Mouse (Mus musculus) pancreas, adult 10 weeks (tissue): ENCODE results near the gene 1700029P11Rik. TPM values are rescaled to one million over a fixed set of nuclear protein-coding genes. Genes with fewer than 3 reads are reported as not detected.

Source experiments
- polyA plus RNA-seq: library from polyadenylated mRNA; stranded (reverse); fragments of 350-450 nt; fragmentation: Illumina TruSeq; extraction: RNeasy Lipid Tissue Mini Kit (QIAGEN cat#74804); gene quantifications from one replicate; pipeline ENCODE4 v1.2.3, GENCODE M21; 2015; ENCODE audit warnings: low read depth, low replicate concordance; ENCODE audit not compliant: insufficient read depth

1700029P11Rik gene
- polyA plus RNA-seq: not detected

GRCm38 (mm10) chr15:81980321-81980720 lies at the start of gene 1700029P11Rik:
Gene 1700029P11Rik (plus strand): TSS chr15:81980540.

GRCm38 (mm10) chr15:81936679-81937078 lies 43.7 kb upstream of the 1700029P11Rik start, which contains the start of gene Csdc2:
Gene Csdc2 (plus strand): TSS chr15:81936759.

GRCm38 (mm10) chr15:81960171-81961077 lies 19.9 kb upstream of the 1700029P11Rik start, which contains the start of gene Pmm1:
Gene Pmm1 (minus strand): TSS chr15:81960930.

DNA sequence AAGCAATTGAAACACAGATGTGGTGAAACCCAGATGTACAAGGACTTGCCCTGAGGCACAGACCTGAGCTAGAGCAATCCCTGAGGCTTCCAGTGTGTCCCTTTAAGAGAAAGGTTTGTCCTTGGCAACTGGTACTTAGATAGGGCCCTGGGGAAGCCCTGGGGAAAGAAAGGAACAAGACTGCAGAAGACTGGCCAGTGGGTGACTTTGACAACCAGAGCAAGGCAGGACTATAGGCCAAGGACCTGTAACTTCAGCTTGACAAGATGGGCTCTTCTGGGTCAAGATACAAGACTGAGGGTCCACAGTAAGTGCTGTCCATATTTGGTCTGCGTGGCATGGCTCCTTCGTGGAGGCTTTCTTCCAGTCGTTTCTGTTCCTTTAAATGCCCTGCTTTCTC lies 7.3 kb downstream of the 1700029P11Rik start, which contains the start of gene Xrcc6:
Gene Xrcc6 (plus strand): TSS at position 190 of the 400 bp plus-strand sequence.

Other genes starting within 250 kb of the 1700029P11Rik start
- 7.7 TPM for gene Zc3h7b, start 235.5 kb upstream of the 1700029P11Rik start, polyA plus RNA-seq
- 7.8 TPM for gene Rangap1, start 235.0 kb upstream of the 1700029P11Rik start, polyA plus RNA-seq
- gene Tef, start 178.1 kb upstream of the 1700029P11Rik start, polyA plus RNA-seq: 14.2 TPM
- gene Tob2, start 121.7 kb upstream of the 1700029P11Rik start, polyA plus RNA-seq: 5.4 TPM
- gene Phf5a, start 108.6 kb upstream of the 1700029P11Rik start, polyA plus RNA-seq: 11.9 TPM
- 36.1 TPM for gene Aco2, start 108.2 kb upstream of the 1700029P11Rik start, polyA plus RNA-seq
- gene Polr3h, start 54.3 kb upstream of the 1700029P11Rik start, polyA plus RNA-seq: 4.1 TPM
- 0.96 TPM for gene Csdc2, start 43.8 kb upstream of the 1700029P11Rik start, polyA plus RNA-seq
- 5.2 TPM for gene Pmm1, start 19.6 kb upstream of the 1700029P11Rik start, polyA plus RNA-seq
- 14.2 TPM for gene Xrcc6, start 7.3 kb downstream of the 1700029P11Rik start, polyA plus RNA-seq
- 13.3 TPM for gene Desi1, start 53.3 kb downstream of the 1700029P11Rik start, polyA plus RNA-seq
- gene Snu13, start 67.1 kb downstream of the 1700029P11Rik start, polyA plus RNA-seq: 15.2 TPM
- not detected for gene 4930407I10Rik, start 78.6 kb downstream of the 1700029P11Rik start, polyA plus RNA-seq
- gene Mei1, start 89.5 kb downstream of the 1700029P11Rik start, polyA plus RNA-seq: not detected
- gene Ccdc134, start 147.4 kb downstream of the 1700029P11Rik start, polyA plus RNA-seq: 9.6 TPM
- 12.1 TPM for gene Srebf2, start 166.6 kb downstream of the 1700029P11Rik start, polyA plus RNA-seq
- not detected for gene Shisa8, start 232.3 kb downstream of the 1700029P11Rik start, polyA plus RNA-seq
- not detected for gene Tnfrsf13c, start 243.8 kb downstream of the 1700029P11Rik start, polyA plus RNA-seq